Mouse (Mus musculus) lung, postnatal 10 days (tissue): ENCODE measurements around the gene Cfap97d2.

Experiments
- DNase-seq: peaks from one replicate; pipeline ENCODE4 v3.0.0; 2021

Cfap97d2 gene

DNA sequence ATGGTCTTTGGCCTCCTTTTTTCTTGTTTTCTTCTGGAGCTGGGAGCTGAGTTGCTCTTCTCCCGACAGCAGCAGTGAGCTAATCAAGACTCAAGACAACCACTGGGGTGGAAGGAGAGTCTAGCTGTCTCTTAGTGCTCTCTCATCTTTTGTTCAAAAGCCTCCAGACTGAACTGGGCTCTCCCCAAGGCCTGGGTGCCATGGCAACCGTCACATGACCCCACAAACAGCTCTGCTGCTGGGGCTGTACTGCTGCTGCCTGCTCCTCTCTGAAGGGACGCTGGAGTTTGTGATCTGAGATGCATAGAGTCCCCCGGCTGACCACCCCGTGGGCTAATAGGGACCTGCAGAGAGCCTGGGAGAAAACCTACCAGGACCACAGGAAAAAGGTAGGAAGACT lies at the start of gene Cfap97d2:
Gene Cfap97d2, plus strand, starts transcription at position 222 of the 400 bp plus-strand sequence.
- peak; percentile 74 for DNase-seq

DNA sequence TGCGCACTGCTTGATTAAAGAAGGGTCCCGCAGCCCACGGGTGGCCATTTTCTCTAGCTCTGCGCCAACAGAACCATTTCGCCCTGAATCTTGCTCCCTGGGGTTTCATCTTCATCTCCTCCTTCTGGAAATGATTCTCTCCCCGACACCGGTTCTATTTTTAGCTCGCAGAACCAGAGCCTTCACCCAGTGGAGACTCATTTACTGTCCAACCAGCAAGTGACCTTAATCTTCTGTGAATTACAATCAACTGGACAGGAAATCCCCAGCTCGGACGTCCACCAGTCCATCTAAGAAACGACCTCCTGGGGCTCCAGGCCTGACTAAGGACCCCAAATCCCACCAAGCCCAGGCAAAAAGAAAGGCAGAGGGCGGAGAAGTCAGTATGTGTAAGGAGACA lies 48.2 kb upstream of the Cfap97d2 start:
- no peak for DNase-seq

DNA sequence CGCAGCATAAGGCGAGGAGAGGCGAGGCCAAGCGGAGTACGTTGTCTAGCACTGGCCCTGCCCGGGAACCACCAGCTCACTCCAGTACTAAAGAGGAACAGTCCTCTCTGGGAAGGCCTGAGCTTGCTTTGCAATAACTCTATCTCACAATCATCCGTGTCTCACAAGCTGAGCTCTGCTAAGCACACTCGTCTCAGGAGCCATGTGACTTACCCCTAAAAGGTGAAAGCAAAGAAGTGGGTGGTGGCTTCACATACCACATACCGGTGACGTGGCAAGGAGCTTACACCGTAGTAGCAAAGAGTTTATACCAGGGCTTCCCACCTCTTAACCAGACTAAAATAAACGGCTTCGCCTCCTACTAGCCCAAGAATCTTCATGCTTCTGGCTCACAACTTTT lies 45.4 kb upstream of the Cfap97d2 start:
- DNase-seq = no peak

DNA sequence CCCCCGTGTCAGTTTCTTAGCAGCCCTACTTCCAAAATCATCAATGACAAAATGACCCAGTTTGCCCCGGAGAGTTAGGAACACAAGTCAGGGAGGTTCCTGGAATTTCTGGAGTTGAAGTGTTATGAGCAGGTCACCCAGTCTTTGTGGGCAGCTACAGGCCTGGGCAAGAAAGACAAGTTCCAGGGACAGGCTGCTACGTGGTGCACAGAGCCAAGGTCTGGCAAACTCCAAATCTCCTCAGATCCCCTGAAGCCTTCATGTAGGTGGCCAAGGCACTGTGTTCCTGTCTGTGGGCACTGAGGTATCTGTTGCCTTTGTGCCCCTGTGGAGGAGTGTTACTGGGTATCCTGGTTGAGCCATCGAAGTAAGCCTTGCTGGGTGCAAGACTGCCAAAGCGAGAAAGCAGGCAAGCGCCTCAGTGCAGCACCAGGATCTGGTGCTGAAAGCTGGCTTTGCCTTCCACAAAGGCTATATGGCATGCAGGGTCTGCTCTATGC lies 40.9 kb upstream of the Cfap97d2 start:
- DNase-seq = no peak

DNA sequence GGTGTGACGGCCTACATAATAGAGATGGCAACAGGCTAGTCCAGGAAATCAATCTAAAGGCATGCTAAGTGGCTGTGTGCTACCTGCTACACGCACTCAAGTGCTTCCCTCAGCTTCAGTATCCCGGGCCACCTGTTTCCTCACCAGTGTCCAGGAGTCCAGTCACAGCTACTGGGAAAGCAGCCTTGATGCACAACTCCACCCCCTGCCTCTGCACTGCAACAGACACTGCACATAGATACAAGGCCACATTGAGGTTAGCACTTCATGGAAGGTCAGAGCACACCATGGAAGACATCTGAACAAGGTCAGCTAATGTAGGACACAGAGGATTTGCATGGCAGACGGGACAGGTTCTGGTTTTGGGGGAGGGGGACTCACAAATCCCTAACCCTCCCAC lies 40.2 kb upstream of the Cfap97d2 start:
- DNase-seq = no peak

DNA sequence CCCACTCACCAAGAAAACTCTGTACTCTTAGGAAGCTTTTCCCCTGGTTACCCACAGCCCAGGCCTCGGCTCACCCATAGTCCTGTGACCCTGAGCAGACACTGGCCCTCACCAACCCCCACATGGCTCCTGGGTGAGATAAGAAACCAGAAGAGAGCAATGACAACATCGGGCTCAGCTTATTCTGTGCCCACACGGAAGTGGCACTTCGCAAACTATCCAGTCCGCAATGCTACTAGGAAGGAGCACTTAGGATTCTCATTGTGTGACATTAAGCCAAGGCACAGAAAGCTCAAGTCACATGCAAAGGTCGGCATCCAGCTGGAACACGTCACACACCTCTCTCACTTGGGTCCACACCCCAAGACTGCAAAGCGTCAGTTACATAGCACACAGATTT lies 39.7 kb upstream of the Cfap97d2 start:
- DNase-seq = peak; percentile 37

DNA sequence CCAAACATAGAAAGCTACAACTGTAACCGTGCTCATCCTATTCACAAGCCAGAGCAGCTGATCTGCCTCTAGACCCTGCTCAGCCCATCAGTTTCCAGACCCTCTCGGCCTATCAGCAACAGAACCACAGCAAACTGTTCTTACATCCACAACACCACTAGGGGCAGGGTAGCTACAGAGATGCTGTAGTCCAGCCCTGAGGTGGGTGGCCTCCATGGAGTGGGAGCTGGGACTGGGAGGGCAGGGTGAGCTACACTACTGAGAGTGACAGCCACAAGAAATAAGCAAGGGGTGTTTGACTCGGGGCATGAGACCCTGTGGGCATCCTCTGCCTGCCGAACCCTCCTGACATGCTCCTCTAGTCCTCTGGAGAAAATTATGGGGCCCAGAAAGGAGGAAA lies 37.8 kb upstream of the Cfap97d2 start:
- DNase-seq = peak; percentile 81

DNA sequence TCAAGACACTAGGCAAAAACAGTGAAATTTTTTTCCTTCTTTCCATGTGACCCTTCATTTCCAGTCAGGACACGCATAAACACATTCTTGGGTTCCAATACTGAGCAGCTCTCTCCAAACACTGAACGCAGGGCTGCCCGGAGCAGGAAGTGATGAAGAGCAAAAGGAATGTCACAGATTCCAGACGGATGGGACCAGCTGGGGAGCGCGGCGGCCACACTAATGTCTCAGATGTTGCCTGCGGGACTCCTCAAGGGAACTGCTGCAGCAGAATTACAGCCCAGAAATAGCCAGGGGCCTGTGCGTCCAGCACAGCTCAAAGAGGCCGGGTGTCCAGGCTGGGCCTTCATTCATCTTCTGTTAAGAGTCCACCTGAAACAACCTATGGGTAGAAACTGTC lies 37.3 kb upstream of the Cfap97d2 start:
- DNase-seq = peak; percentile 90

DNA sequence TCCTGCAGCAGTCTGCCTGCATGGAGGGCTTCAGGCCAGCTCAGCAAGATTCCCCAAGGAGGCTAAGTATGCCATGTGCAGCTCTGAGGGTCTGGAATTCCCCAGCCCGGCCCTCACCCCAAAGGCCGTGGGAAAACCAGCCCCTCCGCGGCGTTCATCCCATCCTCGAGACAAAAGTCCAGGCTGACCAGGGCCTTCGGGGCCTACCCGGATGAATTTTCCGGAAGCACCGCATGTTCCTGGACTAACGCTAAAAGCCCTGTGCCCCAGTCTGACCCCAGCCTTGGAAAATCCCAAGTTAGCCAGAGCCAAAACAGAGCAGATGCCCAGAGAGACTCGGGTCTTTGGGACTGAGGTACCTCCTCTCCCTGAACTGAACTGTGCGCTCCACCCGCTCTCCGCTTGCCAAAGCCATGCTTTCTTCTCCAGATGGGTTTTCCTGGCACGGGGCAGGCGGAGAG lies 35.6 kb upstream of the Cfap97d2 start:
- peak; percentile 57 for DNase-seq

DNA sequence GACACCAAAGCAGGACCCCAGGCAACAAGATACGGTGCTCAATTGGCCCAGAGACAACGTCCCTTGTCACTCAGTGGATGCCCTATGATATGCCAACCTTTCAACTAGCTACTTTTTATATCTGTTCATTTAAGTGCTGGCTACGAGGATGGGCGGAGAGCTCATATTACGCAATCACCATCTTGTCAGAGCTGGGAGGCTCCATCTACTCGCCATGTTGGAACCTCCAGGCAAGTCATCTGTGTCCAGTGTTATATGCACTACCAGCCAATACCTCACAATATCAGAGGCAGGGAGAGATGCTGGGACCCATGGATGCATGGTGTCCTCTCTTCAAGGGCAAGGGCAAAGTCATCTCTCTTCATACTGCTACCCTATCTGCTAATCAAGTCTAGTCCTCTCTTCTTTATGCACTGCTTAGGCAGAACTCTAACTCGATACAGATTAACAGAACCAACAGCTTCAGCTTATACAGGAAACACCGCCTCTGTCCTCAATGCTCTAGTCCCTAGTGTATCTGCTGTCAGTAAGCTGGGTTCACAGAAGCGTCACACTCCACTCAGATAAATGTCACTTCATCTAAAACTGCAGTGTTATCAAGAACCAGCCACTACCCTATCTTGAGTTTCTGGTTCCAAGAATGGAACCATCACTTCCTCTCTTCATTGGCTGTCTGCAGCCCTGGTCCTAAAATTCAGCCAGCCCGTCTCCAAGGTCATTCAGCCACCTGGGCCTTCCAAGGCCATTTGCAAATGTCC lies 34.3 kb upstream of the Cfap97d2 start:
- no peak for DNase-seq

DNA sequence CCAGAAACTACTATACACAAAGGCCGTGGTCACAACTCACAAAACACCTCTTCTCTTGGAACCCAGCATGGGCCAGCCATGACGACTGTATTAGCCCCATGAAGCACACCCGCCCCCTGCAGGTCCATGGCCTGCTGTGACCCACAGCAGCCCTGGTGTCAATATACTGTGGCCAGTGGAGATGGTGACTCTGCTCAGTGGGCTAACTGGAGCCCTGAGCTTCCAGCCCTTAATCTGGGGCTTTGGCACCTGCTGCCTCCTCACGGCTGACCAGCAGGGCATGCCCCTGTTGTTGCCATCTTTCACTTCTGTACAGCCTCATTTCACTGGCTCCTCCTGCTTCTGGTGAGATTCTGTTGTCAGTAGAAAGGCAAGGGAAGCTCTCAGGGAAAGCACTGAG lies 32.5 kb upstream of the Cfap97d2 start:
- DNase-seq = peak; percentile 73

DNA sequence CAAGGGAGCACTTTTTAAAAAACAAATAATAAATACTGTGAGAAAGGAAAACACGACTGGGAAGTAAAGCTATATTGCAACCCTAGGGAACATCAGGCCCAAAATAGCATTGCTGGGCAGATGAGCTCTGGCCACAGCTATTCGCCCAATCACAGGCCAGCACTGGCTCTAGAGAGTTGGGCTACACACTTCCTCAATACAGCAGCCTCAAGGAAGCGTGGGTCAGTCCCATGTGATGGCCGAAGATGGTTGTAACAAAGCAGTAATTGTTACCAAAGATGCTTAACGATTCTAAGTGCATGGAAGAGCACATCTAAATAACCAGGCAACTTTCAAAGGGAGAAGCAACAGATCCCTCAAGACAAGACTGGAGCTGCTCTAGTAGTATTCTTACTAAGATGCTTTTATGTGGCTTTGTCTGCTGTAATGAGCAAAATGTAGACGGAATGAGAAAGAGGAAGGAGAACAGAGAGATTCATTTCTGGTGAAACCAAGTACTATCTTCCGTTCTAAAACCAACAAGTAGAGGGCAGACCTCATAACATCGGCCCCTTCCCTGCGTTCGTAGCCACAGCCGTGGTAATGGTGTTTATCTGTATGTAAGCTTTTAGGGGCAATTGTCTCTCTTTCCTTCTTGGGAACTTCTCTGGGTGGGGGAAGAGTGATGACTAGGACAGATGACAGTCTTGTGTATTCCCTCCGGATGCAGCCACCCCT lies 31.2 kb upstream of the Cfap97d2 start:
- DNase-seq = peak; percentile 54

DNA sequence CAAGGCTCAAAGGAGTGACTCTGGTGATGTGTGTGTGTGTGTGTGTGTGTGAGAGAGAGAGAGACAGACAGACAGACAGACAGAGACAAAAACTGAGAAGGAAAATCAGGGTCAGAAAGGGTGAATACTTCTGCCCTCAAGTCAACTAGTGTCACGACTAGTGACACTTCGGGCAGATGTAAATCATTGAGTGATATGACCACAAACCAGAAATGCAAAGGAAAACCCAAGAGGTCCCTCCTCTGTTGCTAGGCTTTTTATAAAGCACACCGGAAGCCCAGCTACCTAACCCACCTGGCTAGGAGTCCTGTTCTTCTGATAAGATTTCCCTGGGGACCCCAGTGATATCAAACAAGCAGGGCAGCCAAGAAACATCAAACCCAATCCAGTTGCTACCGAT lies 30.6 kb upstream of the Cfap97d2 start:
- no peak for DNase-seq

DNA sequence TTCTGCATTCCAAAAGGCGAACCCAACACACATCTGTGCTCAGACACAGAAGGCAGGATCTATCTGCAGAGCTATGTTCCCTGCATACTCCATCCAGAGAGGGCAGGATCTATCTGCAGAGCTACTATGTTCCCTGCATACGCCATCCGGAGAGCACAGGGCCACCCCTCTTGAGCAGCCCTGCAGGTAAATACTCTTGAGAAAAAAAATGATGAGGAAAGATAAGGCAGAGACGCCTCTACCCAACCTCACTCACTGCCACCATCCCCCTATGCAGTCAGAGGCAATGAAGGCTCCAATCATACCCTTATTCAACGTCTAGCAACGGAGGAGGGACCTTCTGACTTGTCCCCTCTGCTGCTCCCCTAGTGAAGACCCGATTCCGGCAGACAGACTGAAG lies 30.2 kb upstream of the Cfap97d2 start:
- DNase-seq = no peak

DNA sequence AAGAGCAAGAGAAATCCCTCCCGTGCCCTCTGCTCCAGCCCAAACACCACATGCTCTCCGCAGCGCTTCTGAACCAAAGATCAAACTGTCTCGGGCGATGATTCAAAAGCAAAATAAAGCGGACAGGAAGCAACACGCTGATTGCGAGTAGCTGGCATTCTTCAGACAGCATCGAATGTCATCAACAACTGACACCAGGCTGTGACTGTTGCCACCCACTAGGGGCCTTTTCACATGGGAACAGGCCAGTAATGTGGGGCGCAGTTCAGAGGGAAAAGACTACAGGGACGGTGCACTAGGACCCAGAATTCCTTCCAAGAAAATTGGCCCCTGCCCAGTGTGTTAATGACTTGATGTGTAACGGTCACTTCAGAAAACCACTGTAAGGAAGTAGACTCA lies 29.4 kb upstream of the Cfap97d2 start:
- DNase-seq = peak; percentile 91

DNA sequence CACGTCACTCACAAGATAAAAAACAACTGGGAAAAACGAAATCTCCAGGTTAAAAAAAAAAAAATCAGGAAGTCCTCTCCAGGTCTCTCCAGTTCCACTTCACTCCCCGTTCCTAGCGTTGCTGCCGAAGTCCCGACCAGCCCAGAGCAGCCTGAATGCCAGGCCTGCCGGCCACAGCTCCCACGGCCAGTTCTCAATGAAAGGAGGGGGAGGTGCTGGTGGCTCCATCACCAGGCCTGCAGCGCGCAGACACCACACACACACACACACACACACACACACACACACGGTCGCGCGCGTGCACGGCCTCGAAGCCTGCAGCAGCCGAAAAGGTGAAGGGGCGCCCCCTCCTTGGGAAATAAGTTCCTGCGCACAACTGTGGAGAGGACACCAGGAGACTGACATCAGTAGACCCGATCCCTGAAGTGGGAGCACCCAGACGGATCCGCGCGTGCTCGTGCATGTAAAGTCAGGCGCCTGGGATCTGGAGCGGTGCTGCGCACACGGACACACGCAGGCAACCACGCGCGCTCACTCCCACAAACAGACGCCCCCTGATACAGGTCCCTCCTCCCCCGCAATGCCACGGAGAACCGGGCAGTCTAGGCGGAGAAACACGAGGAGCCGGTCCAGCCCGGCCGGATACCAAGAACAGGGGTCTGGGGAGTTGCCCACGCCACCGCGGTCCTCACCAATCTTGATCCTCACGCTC lies 28.8 kb upstream of the Cfap97d2 start:
- DNase-seq = peak; percentile 80

DNA sequence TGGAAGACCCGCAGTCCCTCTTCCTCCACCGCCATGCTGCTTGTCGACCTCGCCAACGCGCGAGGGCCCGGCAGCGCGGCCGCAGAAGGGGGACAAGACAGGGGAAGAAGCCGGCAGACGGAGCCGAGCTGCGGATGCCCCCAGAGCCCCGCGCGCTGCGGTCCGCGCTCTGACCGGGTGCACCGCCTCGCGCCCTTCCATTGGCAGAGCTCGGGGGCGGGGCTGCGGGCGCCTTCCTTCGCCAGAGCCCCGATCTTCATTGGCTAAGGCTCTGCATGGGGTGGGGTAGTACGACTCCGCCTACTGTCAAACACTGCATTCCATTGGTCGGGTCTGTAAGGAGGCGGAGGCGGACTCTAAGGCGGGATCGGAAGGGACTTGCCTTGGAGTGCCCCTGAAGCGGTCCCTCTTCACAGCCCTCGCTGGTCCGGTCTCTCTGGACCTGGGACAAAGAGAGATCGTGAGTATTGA lies 28.2 kb upstream of the Cfap97d2 start, which contains the start of gene Rasa3:
Gene Rasa3, minus strand, starts transcription at position 191 of the 471 bp plus-strand sequence.
- peak; percentile 99 for DNase-seq

DNA sequence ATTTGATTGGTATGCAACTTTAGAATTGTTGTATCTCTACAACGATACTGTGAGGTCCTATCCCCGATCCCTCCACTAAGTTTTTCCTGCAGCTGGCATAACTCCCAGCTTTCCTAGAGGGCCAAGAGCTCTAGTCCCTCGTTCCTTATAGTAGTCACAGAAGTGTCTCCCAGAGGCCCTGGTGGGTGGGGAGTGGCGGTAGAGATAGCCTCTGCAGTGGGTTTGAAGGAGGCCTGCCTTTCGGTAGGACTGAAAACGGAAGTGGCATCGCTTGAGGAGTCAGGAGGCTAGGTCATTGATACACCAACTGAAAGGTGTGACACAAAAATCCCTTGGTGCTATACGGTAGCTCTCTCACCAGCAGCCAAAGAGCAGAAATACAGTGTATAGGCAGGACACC lies 27.5 kb upstream of the Cfap97d2 start:
- no peak for DNase-seq

DNA sequence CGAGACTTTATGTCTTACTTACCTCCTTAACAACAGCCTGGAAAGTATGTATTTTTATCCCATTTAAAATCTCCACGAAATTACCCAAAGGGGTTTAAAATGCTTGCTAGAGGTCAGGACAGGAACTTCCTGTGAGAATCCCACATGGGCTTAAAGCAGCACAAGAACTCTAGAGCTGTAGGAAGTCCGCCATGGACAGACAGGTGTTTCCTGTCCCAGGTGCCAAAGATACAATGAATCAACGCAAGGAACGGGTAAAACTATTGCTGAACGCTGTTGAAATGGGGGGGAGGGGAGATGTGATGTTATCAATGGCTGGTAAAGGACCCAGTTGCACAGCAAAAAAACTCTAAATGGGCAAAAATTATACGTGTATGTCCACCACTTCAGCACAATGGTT lies 21.6 kb upstream of the Cfap97d2 start:
- no peak for DNase-seq

DNA sequence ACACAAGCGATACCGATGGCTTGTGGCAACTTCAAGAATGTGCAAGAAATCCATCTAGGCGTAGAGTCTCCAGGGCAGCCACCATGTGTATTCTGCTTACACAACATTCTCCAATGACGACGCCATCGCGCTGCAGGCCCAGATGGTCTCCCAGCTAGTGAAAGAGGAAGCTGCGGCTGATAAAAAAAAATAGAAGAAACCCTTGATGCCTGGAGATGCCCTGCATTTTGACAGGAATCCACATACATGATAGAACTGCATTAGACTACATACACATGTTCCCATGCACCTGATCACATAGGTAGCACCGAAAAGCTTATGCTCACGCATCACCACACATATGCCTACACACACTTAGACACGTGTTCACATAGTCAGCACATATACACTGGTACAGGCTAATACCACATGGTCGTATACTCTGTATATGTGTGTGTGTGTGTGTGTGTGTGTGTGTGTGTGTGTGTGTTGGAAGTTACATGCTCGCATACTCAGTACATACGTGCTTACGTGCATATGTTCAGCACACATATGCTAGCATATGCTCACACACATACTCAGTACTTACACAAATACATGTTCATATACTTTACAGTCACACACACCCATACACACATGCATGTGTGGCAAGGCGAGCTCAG lies 19.9 kb upstream of the Cfap97d2 start:
- DNase-seq = no peak

DNA sequence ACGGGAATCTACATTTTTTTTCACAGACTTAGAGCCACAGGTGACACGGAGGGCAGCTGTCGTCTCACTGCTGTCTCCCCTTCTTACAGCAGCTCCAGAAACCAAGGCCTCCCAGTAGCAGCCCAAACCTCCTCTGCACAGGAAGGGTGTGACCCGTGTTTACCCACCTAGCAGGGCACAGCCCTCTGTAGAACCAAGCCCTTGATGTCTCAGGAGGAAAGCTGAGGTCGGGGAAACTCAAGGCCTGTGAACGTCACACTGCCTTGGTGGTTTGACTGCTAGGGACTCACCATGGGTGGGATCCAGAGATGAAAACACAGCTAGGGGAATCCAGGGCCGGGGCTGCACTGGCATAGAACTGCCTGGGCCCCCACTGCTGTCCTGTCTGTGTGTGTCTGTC lies 19.3 kb upstream of the Cfap97d2 start:
- no peak for DNase-seq

DNA sequence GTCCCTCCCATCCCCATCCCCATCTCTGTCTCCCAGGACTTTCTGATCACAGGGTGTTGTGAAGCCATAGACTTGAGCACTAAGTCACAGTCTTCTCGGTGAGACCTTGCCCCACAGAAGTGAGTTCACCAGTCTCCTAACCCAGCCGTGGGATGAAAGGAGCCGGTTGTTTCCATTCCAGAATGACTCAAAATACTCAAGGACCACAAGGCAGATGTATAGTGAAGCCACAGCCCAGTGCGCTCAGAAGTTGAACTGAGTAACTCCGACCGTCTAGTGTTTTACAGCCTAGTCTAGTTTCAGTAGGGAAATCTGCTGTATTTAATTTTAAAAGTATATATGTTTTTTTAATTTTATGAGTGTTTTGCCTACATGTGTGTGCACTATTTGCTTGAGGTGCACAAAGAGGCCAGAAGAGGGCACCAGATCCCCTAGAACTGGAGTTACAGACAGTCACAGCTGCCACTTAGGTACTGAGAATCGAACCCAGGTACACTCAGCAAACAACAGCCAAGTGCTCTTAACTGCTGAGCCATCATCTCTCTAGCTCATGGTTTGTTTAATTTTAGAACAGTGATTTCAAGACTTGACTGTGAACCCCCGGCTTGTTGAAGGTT lies 18.5 kb upstream of the Cfap97d2 start:
- no peak for DNase-seq
